Mouse (Mus musculus): Measurements from ENCODE around the gene Gm8251. TPM values are rescaled to one million over a fixed set of nuclear protein-coding genes. Genes with fewer than 3 reads are reported as not detected.
"Not testable (repeated sequence)": the region's sequence is repeated elsewhere in the genome, so short reads cannot be mapped to it uniquely, and the experiment has no call there.

The Gm8251 gene
- not detected for total RNA-seq (2021)

DNA sequence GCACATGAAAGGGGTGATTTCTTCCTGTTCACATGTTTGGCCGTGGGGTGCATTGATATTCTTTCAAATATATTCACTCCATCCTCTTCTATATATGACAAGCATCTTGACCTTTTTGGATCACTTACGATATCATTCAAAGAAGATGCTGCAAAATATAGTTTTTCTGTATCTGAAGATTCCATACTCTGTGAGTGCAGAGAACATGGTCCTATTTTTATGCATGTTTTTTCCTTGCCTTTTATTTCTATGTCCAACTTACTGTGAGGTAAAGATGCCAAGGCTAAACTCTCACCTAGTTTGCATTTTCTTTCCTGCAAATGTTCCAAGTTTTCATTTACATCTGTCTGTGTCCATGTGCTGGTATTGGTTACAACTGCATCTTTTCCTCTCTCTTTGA, at the start of gene Gm8251:
Gene Gm8251, minus strand, starts transcription at position 101 of the 400 bp plus-strand sequence.
- no peak for DNase-seq (ENCODE audit: extremely low spot score in 1 of 2, low spot score in 1 of 2)

DNA sequence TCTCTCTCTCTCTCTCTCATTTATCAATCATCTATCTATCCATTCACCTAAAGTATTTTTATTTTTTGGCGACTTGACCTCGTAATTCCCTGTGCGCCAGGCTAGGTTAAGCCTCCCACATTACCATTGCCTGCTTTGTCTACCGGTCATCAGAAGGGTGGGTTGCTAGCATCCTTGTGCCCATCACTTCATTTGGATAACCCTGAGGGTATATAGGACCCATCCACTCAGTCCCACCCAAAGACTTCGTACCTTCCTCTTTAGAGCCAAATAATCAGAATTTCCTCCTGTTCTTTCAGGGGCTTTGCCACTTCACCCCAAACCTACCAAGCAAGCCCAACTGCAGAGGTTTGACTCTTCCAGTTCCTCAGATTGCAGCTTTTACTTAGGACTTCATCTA, 41.2 kb upstream of the Gm8251 start:
- DNase-seq (ENCODE audit: extremely low spot score in 1 of 2, low spot score in 1 of 2): no peak

DNA sequence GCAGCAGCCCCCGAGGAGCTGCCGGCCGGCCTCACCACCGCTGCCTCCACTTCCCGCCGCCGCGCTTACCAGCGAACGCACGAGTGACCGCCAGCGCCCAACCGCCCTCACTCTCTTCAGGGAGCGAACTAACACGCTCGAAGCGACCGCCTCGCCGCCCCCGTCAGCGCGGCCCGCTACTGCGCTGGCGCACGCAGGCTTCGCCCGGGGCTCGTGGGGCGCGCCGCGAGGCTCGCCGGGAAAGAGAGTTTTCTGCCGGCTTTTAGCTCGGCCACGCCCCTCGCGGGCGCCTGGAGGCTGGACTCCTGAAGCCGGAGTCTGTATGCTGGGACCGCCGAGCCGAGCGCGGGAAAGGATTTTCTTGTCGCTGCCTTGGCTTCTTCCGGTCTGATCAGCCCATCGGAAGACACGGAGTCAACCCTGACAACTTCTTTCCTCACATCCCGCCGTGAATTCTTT, 40.6 kb upstream of the Gm8251 start, which contains the start of gene Tex30:
Gene Tex30, minus strand, starts transcription at position 183 of the 459 bp plus-strand sequence.
- peak; percentile 82 to 84 for DNase-seq (ENCODE audit: extremely low spot score in 1 of 2, low spot score in 1 of 2)

DNA sequence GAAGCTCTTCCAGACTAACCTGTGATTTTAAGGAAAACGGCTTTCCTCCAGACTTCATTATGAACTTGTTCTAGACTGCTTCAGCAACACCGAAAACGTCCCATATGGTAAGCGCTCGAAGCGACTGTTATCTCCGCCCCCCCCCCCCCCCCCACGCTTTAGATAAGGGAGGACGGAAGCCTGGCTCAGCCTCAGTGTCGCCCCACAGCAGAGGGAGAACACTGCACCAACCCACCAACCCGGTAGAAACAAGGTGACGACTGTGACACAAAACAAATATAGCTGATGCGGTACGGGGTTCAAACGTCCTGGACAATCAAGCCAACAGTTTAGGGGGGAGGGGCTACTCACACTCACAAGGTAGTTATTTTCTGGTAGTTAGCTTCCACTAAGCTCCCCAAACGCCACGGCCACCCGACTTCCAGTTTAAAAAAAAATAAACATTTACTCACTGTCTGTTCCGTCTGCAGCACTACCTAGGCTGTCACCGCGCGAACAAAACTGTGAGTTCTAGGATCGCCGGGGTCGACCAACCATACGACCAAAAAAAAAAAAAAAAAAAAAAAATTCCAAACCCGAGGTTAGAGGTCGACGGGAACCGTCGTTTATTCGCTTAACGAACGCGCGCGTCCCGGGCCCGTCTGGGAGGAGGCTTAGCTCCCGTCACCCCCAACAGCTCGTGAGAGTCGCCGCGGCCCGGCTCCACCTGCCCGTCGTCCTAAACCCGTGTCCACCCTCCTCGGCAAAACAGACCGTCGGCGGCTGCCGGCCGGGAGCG, 39.9 kb upstream of the Gm8251 start:
- DNase-seq (ENCODE audit: extremely low spot score in 1 of 2, low spot score in 1 of 2): peak in 1 of 2 experiments; percentile 7

DNA sequence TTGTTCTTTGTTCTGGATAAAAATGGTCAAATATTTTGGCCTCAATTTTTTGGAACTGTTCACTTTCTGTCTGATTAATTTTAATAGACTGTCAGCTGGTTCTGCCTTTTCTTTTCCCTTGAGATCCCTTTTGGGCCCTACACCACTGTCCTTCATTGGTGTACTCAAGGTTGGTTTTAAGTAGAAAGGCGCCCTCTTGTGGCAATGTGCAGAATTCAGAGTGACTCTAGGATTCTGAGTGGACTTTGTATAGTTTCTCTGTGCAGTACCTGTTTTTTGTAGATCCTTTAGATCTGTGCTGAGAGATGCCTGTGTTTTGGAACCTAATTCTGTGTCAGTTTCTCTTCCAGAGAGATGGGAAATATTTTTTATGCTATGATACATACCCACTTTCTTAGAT, 2.9 kb upstream of the Gm8251 start:
- DNase-seq (ENCODE audit: extremely low spot score in 1 of 2, low spot score in 1 of 2): peak; percentile 40 to 72

DNA sequence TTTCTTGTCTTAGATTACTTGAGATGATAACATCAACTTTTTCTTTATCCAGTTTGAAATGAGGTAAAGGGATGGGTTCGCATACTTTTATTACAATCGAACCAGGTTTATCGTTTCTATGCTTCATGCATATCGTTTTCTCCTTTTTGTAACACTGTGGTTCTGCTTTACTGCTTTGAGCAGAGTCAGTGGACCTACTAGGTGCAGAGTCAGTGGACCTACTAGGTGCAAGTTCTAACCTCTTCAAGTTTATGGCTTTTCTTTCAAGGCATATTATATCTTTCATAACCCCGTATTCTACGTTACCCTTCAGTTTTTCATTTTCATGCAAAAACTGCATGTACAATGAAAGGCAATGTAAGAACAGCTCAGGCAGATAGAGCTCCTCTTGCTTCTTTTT, 1.7 kb upstream of the Gm8251 start:
- DNase-seq (ENCODE audit: extremely low spot score in 1 of 2, low spot score in 1 of 2): no peak

DNA sequence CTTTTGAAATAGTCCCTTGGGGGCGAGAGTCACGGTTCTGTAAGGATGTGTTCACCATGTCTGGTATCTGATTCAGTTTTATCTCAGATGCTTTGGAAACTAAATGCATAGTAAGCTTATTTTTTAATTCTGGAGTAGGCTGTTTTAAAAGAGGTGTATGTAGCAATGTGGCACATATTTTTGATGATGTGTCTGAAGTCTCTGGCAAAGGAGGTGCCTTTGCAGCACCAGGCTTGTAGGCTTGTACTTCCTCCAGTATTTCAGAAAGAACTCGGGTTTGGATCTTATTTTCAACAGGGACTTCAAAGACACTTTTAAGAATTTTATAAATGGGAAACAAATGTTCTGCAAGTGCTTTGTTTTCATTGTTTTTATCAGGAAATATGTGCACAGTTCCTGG, 3.9 kb downstream of the Gm8251 start:
- no peak for DNase-seq (ENCODE audit: extremely low spot score in 1 of 2, low spot score in 1 of 2)

DNA sequence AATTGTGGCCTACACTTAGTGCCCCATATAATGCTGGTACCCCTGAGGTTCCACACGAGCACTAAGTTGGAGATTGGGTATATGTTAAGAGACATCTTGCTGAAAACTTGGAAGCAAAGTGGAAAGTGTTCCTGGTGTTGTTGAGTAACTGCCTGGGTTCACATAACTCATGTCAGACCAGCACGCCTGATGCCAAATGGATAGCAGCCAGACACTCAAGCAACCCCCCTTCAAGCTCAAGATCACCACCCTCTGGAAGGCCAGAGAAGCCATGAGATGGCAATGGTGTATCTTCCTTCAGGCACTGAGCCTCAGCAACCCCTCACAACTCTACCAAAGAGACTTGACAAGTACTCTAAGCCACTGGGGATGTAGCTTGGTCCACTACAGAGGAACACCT, 15.2 kb downstream of the Gm8251 start:
- DNase-seq (ENCODE audit: extremely low spot score in 1 of 2, low spot score in 1 of 2): no peak

DNA sequence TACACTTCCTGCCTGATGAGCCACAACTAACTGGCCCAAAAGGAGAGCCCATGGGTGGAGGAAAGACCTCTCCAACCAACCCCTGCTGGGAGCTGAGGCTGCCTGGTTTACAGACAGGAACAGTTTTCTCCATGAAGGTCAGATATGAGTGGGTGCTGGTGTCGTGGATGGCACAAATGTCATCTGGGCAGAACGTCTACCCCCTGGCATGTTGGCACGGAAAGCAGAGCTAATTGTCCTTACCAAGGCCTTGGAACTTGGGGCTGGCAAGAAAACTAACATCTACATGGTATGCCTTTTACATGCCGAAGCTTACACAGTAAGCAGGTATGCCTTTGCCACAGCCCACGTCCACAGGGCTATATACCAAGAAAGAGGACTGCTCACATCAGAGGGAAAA, 16.0 kb downstream of the Gm8251 start:
- not testable (repeated sequence) for DNase-seq (ENCODE audit: extremely low spot score in 1 of 2, low spot score in 1 of 2)

DNA sequence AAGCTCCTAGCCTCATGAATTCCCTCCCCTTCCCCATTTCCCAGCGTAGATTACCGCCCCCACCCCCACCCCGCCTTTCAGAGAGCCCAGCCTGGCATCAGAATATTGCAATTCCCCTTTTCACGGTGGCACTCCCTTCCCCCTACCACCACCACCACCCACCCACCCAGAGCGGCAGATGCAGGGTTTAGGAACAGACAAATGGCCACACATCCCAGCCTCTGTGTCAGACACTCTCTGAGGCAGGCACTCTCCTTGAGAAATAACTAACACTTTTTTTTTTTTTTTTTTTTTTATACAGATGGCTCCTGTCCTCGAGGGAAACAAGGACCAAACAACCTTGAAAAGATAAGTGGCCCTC, 19.2 kb downstream of the Gm8251 start:
- DNase-seq (ENCODE audit: extremely low spot score in 1 of 2, low spot score in 1 of 2): no peak

DNA sequence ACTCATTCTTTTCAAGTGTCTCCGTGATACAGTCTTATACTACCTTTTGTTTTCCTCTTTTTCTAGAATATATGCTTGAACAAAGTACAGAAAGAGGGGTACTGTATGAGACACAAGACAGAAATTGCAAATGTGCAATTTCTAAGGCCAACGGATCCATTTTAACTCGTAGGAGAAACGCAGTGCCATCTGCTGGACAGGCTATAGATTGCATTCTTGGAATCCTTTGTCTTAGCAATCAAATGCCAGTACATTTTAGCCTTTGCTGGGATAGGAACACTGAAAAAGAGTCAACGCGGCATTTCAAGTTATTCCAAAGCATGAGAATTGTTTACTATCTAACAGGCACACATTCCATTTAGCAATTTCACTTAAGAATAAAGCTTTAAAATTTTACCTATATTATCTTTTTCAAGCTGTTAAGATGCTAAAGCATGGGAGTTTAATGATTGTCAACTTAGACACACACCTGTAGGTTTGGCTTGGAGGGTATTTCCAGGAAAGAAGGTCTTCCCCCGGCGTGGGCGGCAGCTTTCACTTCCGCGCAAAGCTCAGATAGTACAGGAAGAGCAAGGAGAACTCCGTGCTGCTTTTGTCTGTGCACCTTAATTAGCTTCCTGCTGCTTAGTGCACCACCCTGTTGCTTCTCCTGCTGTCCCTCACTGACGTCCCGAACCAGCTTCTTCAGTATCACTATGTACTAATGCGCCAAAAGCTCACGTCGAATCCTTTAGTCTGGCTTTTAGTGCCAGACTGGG, 19.8 kb downstream of the Gm8251 start:
- DNase-seq (ENCODE audit: extremely low spot score in 1 of 2, low spot score in 1 of 2): peak in 1 of 2 experiments; percentile 66

DNA sequence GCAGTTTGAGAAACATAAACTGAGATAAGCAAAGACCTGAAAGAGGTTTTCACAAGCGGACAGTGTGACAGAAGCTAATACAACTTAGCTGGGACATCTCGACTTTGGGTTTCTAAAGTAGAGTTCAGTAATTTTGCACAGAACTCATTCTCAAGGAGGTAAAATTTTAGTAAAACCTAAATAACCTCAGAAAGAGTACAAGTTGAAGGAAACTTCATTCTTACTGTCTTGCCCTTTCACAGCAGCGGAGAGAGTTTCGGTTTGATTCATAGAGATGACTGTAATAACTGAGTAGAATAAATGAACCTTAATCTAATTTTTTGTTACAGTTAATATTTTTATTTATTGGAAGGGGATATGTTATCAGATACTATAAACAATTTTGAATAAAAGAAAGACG, 28.8 kb downstream of the Gm8251 start:
- DNase-seq (ENCODE audit: extremely low spot score in 1 of 2, low spot score in 1 of 2): no peak

DNA sequence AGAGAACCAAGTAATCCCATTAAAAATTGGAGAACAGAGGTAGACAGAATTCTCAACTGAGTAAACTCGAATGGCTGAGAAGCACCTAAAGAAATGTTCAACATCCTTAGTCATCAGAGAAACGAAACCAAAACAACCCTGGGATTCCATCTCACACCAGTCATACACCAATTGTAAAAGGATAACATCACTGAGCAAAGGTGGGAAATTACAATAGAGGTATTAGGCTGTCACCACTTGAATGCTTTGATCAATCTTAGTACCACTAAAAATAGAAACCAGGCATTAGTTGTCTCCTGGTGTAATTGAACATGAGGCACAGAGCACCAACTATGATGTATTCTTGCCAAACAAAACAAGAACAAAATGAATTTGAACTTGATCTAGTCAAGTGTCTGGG, 29.5 kb downstream of the Gm8251 start:
- DNase-seq (ENCODE audit: extremely low spot score in 1 of 2, low spot score in 1 of 2): no peak

DNA sequence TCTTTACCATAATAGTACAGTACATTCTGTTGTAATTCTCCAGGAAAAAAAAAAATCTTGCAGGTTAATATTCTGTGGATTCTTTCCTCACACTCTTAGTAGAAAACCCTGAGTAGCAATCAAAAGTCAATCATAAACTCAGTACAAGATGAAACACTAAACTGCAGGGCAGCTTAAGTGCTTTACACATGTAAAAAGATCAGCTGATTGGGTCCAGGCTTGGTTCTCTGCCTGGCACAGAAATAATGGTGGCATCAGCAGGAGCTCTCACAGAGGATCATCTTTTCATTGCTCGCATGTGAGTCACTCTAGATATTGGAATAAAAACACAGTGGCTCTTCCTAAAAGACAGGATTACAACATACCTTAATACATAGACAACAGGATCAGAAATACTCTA, 34.1 kb downstream of the Gm8251 start:
- no peak for DNase-seq (ENCODE audit: extremely low spot score in 1 of 2, low spot score in 1 of 2)

DNA sequence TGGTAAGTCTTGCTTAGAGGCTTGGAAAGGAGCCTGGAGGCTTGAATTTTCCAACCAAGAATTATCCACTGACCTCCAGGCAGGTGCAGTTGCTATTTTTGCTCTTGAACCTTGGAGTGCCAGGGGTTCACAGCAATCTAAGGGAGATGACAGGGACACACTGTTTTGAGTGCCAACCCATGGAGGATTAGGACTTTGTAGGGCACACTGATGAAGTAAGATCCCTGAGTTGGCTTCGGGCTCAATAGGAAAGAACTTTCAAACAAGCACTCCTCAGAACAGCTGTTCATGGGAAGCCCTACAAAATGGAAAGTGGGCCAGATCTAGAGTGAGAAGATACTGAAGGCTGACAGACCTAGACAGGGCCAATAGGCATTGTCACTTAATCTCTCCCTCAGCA, 39.1 kb downstream of the Gm8251 start:
- DNase-seq (ENCODE audit: extremely low spot score in 1 of 2, low spot score in 1 of 2): no peak

DNA sequence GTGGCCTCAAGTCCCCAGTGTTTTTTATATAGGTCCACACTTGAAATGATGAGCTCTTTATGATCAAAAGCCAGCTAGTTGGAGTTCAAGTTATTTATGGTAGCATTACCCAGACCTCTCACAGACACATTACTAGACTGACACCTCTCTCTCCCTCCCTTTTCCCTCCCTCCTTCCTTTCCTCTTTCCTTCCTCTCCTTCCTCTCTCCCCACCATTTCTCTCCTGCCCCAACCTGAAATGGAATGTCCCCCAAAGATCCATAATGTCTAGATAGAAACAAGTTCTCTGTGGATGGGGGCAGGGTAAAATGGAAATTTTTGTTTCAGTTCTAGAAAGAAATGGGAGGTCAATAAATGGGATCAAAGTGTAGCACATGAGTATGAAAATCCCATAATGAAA, 41.8 kb downstream of the Gm8251 start, which contains the start of gene Mettl21c:
Gene Mettl21c, minus strand, starts transcription at position 101 of the 400 bp plus-strand sequence.
- DNase-seq (ENCODE audit: extremely low spot score in 1 of 2, low spot score in 1 of 2): no peak

DNA sequence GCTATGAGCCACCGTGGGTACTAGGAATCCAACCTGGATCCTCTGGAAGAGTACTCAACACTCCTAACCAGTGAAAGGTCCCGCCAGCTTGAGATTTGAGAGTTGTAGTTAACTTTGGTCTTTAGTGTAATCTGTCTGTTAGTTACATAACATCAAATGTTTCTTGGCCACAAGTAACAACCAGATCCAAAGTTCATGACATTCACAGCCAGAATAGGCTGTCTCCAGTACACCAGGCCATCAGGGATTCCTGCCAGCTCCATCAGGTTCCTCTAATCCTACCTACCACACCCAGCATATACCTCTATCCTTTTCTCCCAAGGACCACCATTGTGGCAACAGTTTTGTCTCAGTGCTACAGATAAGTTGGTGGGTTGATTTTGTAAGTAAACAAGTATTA, 46.2 kb downstream of the Gm8251 start:
- DNase-seq (ENCODE audit: extremely low spot score in 1 of 2, low spot score in 1 of 2): no peak

Other genes with a start within 250 kb of the Gm8251 start
- 10 to 100 TPM; 41.0 to 42.7 TPM for gene Uxs1, start 234.1 kb downstream of the Gm8251 start, total RNA-seq (2021)
- gene Tpp2, start 128.3 kb downstream of the Gm8251 start, total RNA-seq (2021): 10 to 100 TPM; 49.7 to 52.4 TPM
- gene Mettl21c, start 41.9 kb downstream of the Gm8251 start, total RNA-seq (2021): under 1 TPM in 1 of 2 experiments, not detected in 1; 0.22 TPM
- 1 to 10 TPM; 7.3 to 9.9 TPM for gene Tex30, start 40.5 kb upstream of the Gm8251 start, total RNA-seq (2021)
- gene Kdelc1, start 56.9 kb upstream of the Gm8251 start, total RNA-seq (2021): 1 to 10 TPM; 9.9 to 10.0 TPM
- gene Bivm, start 57.0 kb upstream of the Gm8251 start, total RNA-seq (2021): 10 to 100 TPM; 34.1 to 40.1 TPM
- gene Ercc5, start 85.8 kb upstream of the Gm8251 start, total RNA-seq (2021): 10 to 100 TPM; 19.6 to 20.7 TPM
- not detected for gene Mettl21e, start 157.0 kb upstream of the Gm8251 start, total RNA-seq (2021)

Measured in layer of hippocampus, postnatal 25 days (tissue).